Mouse (Mus musculus) bone marrow, adult 2 months (tissue): ENCODE measurements around the gene Sstr4.

Experiments
- CTCF ChIP-seq: fragments of 200-500 bp; IDR thresholded peaks from 2 replicates; pipeline ENCODE4 v1.5.1; 2011; ENCODE audit warnings: low read length, control low read depth; ENCODE audit not compliant: control insufficient read depth, insufficient read depth
- POLR2A ChIP-seq: fragments of 200-500 bp; IDR thresholded peaks from 2 replicates; pipeline ENCODE4 v1.6.1; 2011; ENCODE audit warnings: low read depth, mild to moderate bottlenecking, control low read depth, low read length, borderline replicate concordance; ENCODE audit not compliant: control insufficient read depth

GRCm38 (mm10) chr2:148430941-148431340, 35.8 kb downstream of the Sstr4 start:
- TF ChIP-seq POLR2A (no peak), CTCF (no peak)
